Mouse (Mus musculus) ES-Bruce4 (cell line): ENCODE data around the gene Rab22a.

ENCODE experiments used
- CTCF ChIP-seq: IDR thresholded peaks from one replicate; pipeline ENCODE4 v1.8.1; 2011; ENCODE audit warnings: low read depth, low read length
- EP300 ChIP-seq: IDR thresholded peaks from 2 replicates; pipeline ENCODE4 v1.6.1; 2011; ENCODE audit warnings: low read depth, low read length; ENCODE audit not compliant: insufficient read depth
- POLR2A ChIP-seq: IDR thresholded peaks from one replicate; pipeline ENCODE4 v1.8.1; 2011; ENCODE audit warnings: low read length; ENCODE audit not compliant: insufficient read depth

DNA sequence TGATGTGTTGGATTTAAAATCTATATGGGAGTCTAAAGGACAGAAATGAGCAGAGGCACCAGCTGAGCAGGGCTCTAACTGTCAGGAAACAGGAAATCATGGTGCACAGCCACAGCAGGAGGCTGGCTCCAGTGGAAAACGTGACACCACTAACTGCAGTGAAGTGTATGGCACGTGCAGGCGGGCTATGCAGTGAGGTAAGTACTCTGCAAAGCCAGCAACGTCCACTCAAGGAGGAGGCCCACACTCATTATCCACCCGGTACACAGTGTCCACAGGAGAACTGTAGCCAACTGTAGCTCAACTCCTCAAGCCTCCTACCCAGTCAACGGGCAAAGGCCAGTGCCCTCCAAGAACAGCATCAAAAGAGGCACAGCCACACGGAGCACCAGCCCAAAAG, 34.9 kb upstream of the Rab22a start:
- no peak for TF ChIP-seq POLR2A
- no peak for TF ChIP-seq CTCF
- TF ChIP-seq EP300: no peak
